Mouse (Mus musculus): ENCODE measurements around the gene Cnnm2. TPM values are rescaled to one million over a fixed set of nuclear protein-coding genes. Genes with fewer than 3 reads are reported as not detected.

Gene Cnnm2
- polyA plus RNA-seq, 1 experiment from 2014 or later = 2.0 TPM

GRCm38 (mm10) chr19:46823759-46824158 is 62.4 kb downstream of the Cnnm2 start:
- no peak overlapping the region for H3K27ac ChIP-seq (replicated peaks)
- no peaks in the 10 kb centered on the region for H3K9me3 ChIP-seq (ENCODE audit: control insufficient read depth, low read length)
- WGBS = 61% methylated on average over 5 of the region's 5 CpGs

DNA sequence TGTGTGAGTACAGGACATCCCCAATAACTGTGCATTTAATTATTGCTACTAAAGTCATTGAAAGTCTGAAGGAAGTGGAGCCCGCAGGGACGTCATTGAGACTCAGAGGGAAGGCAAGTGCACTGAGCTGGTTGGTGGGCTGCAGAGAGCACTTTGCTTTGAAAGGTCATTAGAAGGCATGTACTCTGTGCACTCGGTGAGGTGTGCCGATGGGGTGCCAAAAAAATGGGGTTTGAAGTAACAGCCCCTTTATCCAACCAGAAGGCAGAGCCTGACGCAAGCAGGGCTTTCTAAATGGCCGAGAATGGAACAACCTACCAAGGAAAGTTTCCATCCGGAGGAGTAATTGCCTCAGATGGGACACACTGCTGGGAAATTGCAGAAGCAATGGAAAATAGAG is 63.5 kb downstream of the Cnnm2 start:
- Histone ChIP-seq H3K9ac (ENCODE audit: low read length) (no peak overlapping the region), H3K9me3 (ENCODE audit: control insufficient read depth, low read length) (no peaks in the 10 kb centered on the region), H3K4me1 (replicated peaks; ENCODE audit: control insufficient read depth, insufficient read depth) (no peaks in the 10 kb centered on the region), H3K36me3 (ENCODE audit: control insufficient read depth, insufficient read depth, low read length) (no peaks in the 10 kb centered on the region), H3K27ac (replicated peaks) (no peak overlapping the region), H3K4me2 (replicated peaks; ENCODE audit: low read depth) (no peak overlapping the region), H3K27me3 (ENCODE audit: control insufficient read depth, insufficient read depth, low read length) (no peaks in the 10 kb centered on the region), H3K4me3 (ENCODE audit: low read depth, low read length) (no peak overlapping the region)
- 85% methylated on average over 7 of the region's 7 CpGs for WGBS
- no peak for DNase-seq (ENCODE audit: low spot score)
- ATAC-seq (ENCODE audit: low FRiP score, low TSS enrichment) = no peak
- TF ChIP-seq CTCF (IDR thresholded peaks at IDR 0.05; ENCODE audit: low read depth) = no peak
- TF ChIP-seq EP300 (optimal IDR thresholded peaks at IDR 0.05) = no peak

More at GRCm38 (mm10) chr19:46823759-46824158, 62.4 kb downstream of the Cnnm2 start:
- no peak for TF ChIP-seq EP300 (optimal IDR thresholded peaks at IDR 0.05)
- TF ChIP-seq CTCF (IDR thresholded peaks at IDR 0.05; ENCODE audit: low read depth) = no peak
- no peak for ATAC-seq (ENCODE audit: low FRiP score, low TSS enrichment)
- Histone ChIP-seq H3K27me3 (ENCODE audit: control insufficient read depth, insufficient read depth, low read length) (no peaks in the 10 kb centered on the region), H3K4me2 (replicated peaks; ENCODE audit: low read depth) (no peak overlapping the region), H3K36me3 (ENCODE audit: control insufficient read depth, insufficient read depth, low read length) (no peaks in the 10 kb centered on the region), H3K4me1 (replicated peaks; ENCODE audit: control insufficient read depth, insufficient read depth) (no peaks in the 10 kb centered on the region), H3K9ac (ENCODE audit: low read length) (no peak overlapping the region), H3K4me3 (ENCODE audit: low read depth, low read length) (no peak overlapping the region)
- no peak for DNase-seq (ENCODE audit: low spot score)

- ATAC-seq (ENCODE audit: low FRiP score, low TSS enrichment) = no peak
Observed at GRCm38 (mm10) chr19:46827654-46828165, 66.3 kb downstream of the Cnnm2 start.

GRCm38 (mm10) chr19:46828961-46829360 is 67.6 kb downstream of the Cnnm2 start:
- Histone ChIP-seq H3K4me1 (replicated peaks; ENCODE audit: control insufficient read depth, insufficient read depth) (no peaks in the 10 kb centered on the region), H3K36me3 (ENCODE audit: control insufficient read depth, insufficient read depth, low read length) (no peaks in the 10 kb centered on the region), H3K4me2 (replicated peaks; ENCODE audit: low read depth) (no peak overlapping the region), H3K9ac (ENCODE audit: low read length) (no peak overlapping the region), H3K27ac (replicated peaks) (no peak overlapping the region), H3K9me3 (ENCODE audit: control insufficient read depth, low read length) (no peaks in the 10 kb centered on the region), H3K4me3 (ENCODE audit: low read depth, low read length) (no peak overlapping the region), H3K27me3 (ENCODE audit: control insufficient read depth, insufficient read depth, low read length) (no peaks in the 10 kb centered on the region)
- WGBS = 24% methylated on average over 3 of the region's 3 CpGs
- TF ChIP-seq CTCF (IDR thresholded peaks at IDR 0.05; ENCODE audit: low read depth) (no peak), EP300 (optimal IDR thresholded peaks at IDR 0.05) (no peak)
- DNase-seq (ENCODE audit: low spot score) = no peak
- no peak for ATAC-seq (ENCODE audit: low FRiP score, low TSS enrichment)

More at GRCm38 (mm10) chr19:46827654-46828165, 66.3 kb downstream of the Cnnm2 start:
- H3K36me3 ChIP-seq (ENCODE audit: control insufficient read depth, insufficient read depth, low read length) = no peaks in the 10 kb centered on the region
- H3K9me3 ChIP-seq (ENCODE audit: control insufficient read depth, low read length) = no peaks in the 10 kb centered on the region
- DNase-seq (ENCODE audit: low spot score) = no peak
- no peak overlapping the region for H3K4me2 ChIP-seq (replicated peaks; ENCODE audit: low read depth)
- no peaks in the 10 kb centered on the region for H3K27me3 ChIP-seq (ENCODE audit: control insufficient read depth, insufficient read depth, low read length)
- H3K27ac ChIP-seq (replicated peaks) = no peak overlapping the region
- H3K9ac ChIP-seq (ENCODE audit: low read length) = no peak overlapping the region
- no peak overlapping the region for H3K4me3 ChIP-seq (ENCODE audit: low read depth, low read length)
- TF ChIP-seq EP300 (optimal IDR thresholded peaks at IDR 0.05) (no peak), CTCF (IDR thresholded peaks at IDR 0.05; ENCODE audit: low read depth) (no peak)
- no peaks in the 10 kb centered on the region for H3K4me1 ChIP-seq (replicated peaks; ENCODE audit: control insufficient read depth, insufficient read depth)
- WGBS = 86% methylated on average over 5 of the region's 5 CpGs

DNA sequence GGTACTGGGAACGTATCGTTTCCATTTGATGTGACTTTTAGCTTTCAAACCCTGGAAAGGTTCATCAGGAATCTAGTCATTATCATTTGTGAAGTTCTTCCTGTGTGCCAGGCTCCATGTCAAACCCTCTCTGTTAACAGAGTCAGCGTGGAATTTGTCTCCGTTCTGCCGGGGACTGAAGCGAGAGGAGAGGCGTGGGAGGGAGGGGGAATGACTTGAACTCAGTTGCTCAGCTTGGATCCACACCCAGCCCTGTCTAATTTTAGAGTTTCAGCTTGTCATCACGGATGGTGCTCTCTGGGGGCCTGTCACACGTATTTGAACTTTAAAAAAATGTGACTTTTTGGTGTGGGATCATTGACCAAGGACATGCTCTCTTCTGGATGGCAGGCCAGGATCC is 70.0 kb downstream of the Cnnm2 start:
- TF ChIP-seq EP300 (optimal IDR thresholded peaks at IDR 0.05) (no peak), CTCF (IDR thresholded peaks at IDR 0.05; ENCODE audit: low read depth) (no peak)
- 51% methylated on average over 9 of the region's 9 CpGs for WGBS
- no peaks in the 10 kb centered on the region for H3K9me3 ChIP-seq (ENCODE audit: control insufficient read depth, low read length)
- ATAC-seq (ENCODE audit: low FRiP score, low TSS enrichment) (no peak), DNase-seq (ENCODE audit: low spot score) (no peak)
- H3K4me2 ChIP-seq (replicated peaks; ENCODE audit: low read depth) = no peak overlapping the region
- no peak overlapping the region for H3K27ac ChIP-seq (replicated peaks)
- no peak overlapping the region for H3K4me3 ChIP-seq (ENCODE audit: low read depth, low read length)
- no peaks in the 10 kb centered on the region for H3K27me3 ChIP-seq (ENCODE audit: control insufficient read depth, insufficient read depth, low read length)
- no peaks in the 10 kb centered on the region for H3K36me3 ChIP-seq (ENCODE audit: control insufficient read depth, insufficient read depth, low read length)
- no peaks in the 10 kb centered on the region for H3K4me1 ChIP-seq (replicated peaks; ENCODE audit: control insufficient read depth, insufficient read depth)
- H3K9ac ChIP-seq (ENCODE audit: low read length) = no peak overlapping the region

GRCm38 (mm10) chr19:46834301-46834700 is 72.9 kb downstream of the Cnnm2 start:
- Histone ChIP-seq H3K27me3 (ENCODE audit: control insufficient read depth, insufficient read depth, low read length) (no peaks in the 10 kb centered on the region), H3K4me2 (replicated peaks; ENCODE audit: low read depth) (no peak overlapping the region), H3K4me3 (ENCODE audit: low read depth, low read length) (no peak overlapping the region), H3K9me3 (ENCODE audit: control insufficient read depth, low read length) (no peaks in the 10 kb centered on the region), H3K4me1 (replicated peaks; ENCODE audit: control insufficient read depth, insufficient read depth) (no peaks in the 10 kb centered on the region), H3K36me3 (ENCODE audit: control insufficient read depth, insufficient read depth, low read length) (no peaks in the 10 kb centered on the region), H3K27ac (replicated peaks) (no peak overlapping the region), H3K9ac (ENCODE audit: low read length) (no peak overlapping the region)
- ATAC-seq (ENCODE audit: low FRiP score, low TSS enrichment) (no peak), DNase-seq (ENCODE audit: low spot score) (no peak)
- 77% methylated on average over 5 of the region's 5 CpGs for WGBS
- TF ChIP-seq EP300 (optimal IDR thresholded peaks at IDR 0.05) (no peak), CTCF (IDR thresholded peaks at IDR 0.05; ENCODE audit: low read depth) (no peak)

All from stomach, postnatal 0 days (tissue).